Mouse (Mus musculus) gonadal fat pad, adult 2 months (tissue): Measurements from ENCODE around the gene Tlr5. TPM values are rescaled to one million over a fixed set of nuclear protein-coding genes. Genes with fewer than 3 reads are reported as not detected.

Source experiments
- DNase-seq: peaks from one replicate; pipeline ENCODE4 v3.0.0-alpha.2; 2012; ENCODE audit warnings: low read depth
- polyA plus RNA-seq: library from polyadenylated mRNA; depleted of rRNA; stranded (reverse); fragments of >200 nt; gene quantifications from 2 replicates; pipeline ENCODE4 v1.2.3, GENCODE M21; 2012; rRNA removed

Gene Tlr5
- polyA plus RNA-seq, 1 experiment = 5.3 TPM

DNA sequence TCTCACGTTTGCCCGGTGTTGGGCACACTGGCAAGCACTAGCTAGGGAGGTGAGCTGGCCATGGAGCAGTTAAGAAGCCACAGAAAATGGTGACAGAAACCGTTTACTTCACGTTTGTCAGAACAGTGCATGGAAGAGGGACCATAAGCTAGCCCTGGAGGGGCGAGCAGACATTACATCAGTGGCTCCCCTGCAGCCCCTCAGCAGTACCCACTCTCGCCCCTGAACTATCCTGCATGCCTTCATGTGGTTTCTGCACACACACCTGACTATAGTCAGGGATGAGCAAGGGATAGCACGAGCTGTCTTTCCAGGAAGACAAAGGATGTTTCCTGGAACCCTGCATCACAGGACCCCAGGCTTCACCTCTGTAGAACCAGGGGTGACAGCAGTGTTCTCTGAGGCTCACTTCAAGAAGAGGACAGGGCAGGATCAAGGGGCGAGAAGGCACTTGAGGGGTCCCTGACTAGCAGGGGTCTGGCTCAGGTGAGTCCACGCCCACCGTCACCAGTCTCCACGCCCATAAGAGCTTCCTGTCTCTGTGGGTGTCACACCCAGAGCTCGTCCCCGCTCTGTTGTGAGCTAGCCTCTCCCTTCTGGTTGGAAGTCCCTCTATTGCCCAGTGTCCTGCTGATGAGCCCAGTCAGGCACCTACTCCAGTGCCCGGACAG lies 35.6 kb downstream of the Tlr5 start:
- no peak for DNase-seq

DNA sequence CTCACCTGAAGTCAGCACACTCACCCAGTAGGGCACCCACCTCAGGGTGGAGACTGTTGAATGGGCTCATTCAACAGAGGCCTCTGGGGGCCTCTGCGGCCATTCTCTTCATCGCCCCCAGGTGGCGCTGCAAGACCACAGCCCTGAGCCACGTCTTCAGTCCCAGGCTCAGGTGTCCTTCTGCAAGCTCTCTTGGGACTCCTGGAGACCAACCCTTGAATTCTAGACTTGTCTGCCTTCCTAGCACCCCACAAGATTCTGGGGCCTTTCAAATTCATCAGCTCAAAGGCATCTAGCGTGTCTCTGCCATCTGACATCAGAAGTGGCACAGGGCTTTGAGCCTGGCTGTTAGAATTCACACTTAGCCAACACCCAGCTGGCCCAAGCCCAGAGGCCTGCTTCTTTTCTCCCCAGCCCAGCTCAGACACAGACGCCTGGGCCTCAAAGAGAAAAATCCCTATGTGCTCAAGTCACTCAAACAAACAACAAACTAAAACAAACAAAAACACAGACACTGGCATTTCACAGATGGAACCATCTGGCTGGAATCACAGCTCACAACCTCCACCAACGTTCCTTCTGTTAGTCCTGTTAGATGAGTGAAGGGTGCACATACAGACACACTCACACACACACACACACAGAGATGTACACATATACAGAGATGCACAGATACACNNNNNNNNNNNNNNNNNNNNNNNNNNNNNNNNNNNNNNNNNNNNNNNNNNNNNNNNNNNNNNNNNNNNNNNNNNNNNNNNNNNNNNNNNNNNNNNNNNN lies 36.6 kb downstream of the Tlr5 start:
- no peak for DNase-seq

Other genes with a start within 250 kb of the Tlr5 start
- gene Ccdc185, start 205.6 kb upstream of the Tlr5 start, polyA plus RNA-seq = 0.19 and 0.89 TPM in 2 replicates
- gene Susd4, start 190.9 kb upstream of the Tlr5 start, polyA plus RNA-seq = 74.4 and 113 TPM in 2 replicates